ENCODE assay signal across 16 mouse cellular contexts in genomic region chr9:107759593-107759992, GRCm38 (mm10).
"Had no signal": no experiment of that assay in that cellular context is flagged by ENCODE, and none has a peak within 500 bp of the region (broad histone marks: within the 10 kb centered on the region; RNA-seq: fewer than 3 reads in every experiment).

No protein-coding gene starts in this region.

- H3K4me3 ChIP-seq: neural tube, embryonic 13.5 days; neural tube, embryonic 15.5 days; stomach, embryonic 15.5 days had no signal

- H3K4me2 ChIP-seq: neural tube, embryonic 13.5 days; neural tube, embryonic 15.5 days; stomach, embryonic 15.5 days had no signal

- H3K9me3 ChIP-seq: neural tube, embryonic 13.5 days; neural tube, embryonic 15.5 days; stomach, embryonic 15.5 days had no signal

- H3K4me1 ChIP-seq: neural tube, embryonic 13.5 days; neural tube, embryonic 15.5 days; stomach, embryonic 15.5 days had no signal

- H3K27me3 ChIP-seq: neural tube, embryonic 13.5 days; neural tube, embryonic 15.5 days; stomach, embryonic 15.5 days had no signal

- H3K27ac ChIP-seq: neural tube, embryonic 13.5 days; neural tube, embryonic 15.5 days; stomach, embryonic 15.5 days; stomach, postnatal 0 days had no signal

- H3K9ac ChIP-seq: neural tube, embryonic 13.5 days; neural tube, embryonic 15.5 days; stomach, embryonic 15.5 days had no signal

- DNase-seq: retina, postnatal 1 day; right cerebral cortex, adult 18-20 months; right cerebral cortex, postnatal 14 days; right cerebral cortex, postnatal 25 days; right cerebral cortex, postnatal 4 days; spleen, adult 18-20 months; thymus, adult 18-20 months; thymus, adult 2 months; thymus, postnatal 14 days; thymus, postnatal 25 days; thymus, postnatal 36 days; thymus, postnatal 4 days had no signal
